Mouse (Mus musculus): Measurements from ENCODE around the gene Ahdc1. TPM values are rescaled to one million over a fixed set of nuclear protein-coding genes. Genes with fewer than 3 reads are reported as not detected.
A peak's percentile ranks its signal among the peaks of the same experiment; 100 is the strongest.

The Ahdc1 gene
- polyA plus RNA-seq, 1 experiment from 2014 or later = 2.8 TPM

DNA sequence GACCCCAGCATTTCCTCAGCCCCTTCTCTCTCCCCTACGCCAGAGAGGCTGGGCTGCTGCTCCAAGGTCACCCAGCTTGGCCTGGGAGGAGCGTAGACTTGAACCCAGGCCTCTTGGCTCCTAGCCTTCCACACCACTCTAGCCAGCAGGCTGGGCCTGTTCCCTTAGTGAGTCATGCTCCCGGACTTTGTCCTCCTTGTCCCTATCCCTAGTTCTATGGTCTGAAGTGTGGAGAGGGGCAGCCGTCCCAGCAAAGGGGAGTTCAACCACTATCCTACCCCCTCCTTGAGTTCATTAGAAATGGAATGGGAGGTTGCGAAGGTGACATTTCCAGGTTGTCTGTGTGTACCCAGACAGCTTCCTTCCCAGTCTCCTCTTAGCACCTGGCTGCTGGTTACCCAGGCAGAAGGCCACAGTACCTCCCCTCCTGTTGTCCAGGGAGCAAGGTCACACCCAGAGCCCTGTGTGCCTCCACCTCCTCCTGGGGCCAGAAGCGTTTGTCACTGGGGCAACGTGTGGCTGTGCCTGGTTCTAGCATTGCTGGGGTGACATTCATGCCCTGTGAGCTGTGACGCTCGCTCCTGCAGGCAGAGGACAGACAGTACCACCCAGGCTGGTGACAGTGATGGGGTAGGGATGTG is 39.3 kb downstream of the Ahdc1 start:
- peaks cover 33% of the 10 kb centered on the region for H3K4me1 ChIP-seq (replicated peaks; ENCODE audit: control insufficient read depth, insufficient read depth)
- peak overlapping the region; percentile 49 for H3K27ac ChIP-seq (replicated peaks)
- no peak overlapping the region for H3K9ac ChIP-seq (ENCODE audit: low read length)
- H3K27me3 ChIP-seq (ENCODE audit: control insufficient read depth, insufficient read depth, low read length) = no peaks in the 10 kb centered on the region
- WGBS = 61% methylated on average over 9 of the region's 9 CpGs
- H3K36me3 ChIP-seq (ENCODE audit: control insufficient read depth, insufficient read depth, low read length) = 0 out of 2 replicates have a peak, but pooled peaks cover 2% of the 10 kb centered on the region
- ATAC-seq (ENCODE audit: low FRiP score, low TSS enrichment) (peak; percentile 54), DNase-seq (ENCODE audit: low spot score) (peak; percentile 62)
- no peak overlapping the region for H3K4me2 ChIP-seq (replicated peaks; ENCODE audit: low read depth)
- TF ChIP-seq EP300 (optimal IDR thresholded peaks at IDR 0.05) = no peak
- TF ChIP-seq CTCF (IDR thresholded peaks at IDR 0.05; ENCODE audit: low read depth) = no peak
- H3K4me3 ChIP-seq (ENCODE audit: low read depth, low read length) = no peak overlapping the region
- no peaks in the 10 kb centered on the region for H3K9me3 ChIP-seq (ENCODE audit: control insufficient read depth, low read length)

- WGBS = 86% methylated on average over 6 of the region's 6 CpGs
- Histone ChIP-seq H3K27ac (replicated peaks) (0 out of 2 replicates have a peak overlapping the region, but pooled peaks have one; percentile 53), H3K27me3 (ENCODE audit: control insufficient read depth, insufficient read depth, low read length) (no peaks in the 10 kb centered on the region), H3K4me1 (replicated peaks; ENCODE audit: control insufficient read depth, insufficient read depth) (peaks cover 35% of the 10 kb centered on the region), H3K9ac (ENCODE audit: low read length) (0 out of 2 replicates have a peak overlapping the region, but pooled peaks have one; percentile 9), H3K4me3 (ENCODE audit: low read depth, low read length) (no peak overlapping the region), H3K4me2 (replicated peaks; ENCODE audit: low read depth) (no peak overlapping the region), H3K9me3 (ENCODE audit: control insufficient read depth, low read length) (no peaks in the 10 kb centered on the region), H3K36me3 (ENCODE audit: control insufficient read depth, insufficient read depth, low read length) (0 out of 2 replicates have a peak, but pooled peaks cover 2% of the 10 kb centered on the region)
- TF ChIP-seq EP300 (optimal IDR thresholded peaks at IDR 0.05) = no peak
- no peak for TF ChIP-seq CTCF (IDR thresholded peaks at IDR 0.05; ENCODE audit: low read depth)
- DNase-seq (ENCODE audit: low spot score) (no peak), ATAC-seq (ENCODE audit: low FRiP score, low TSS enrichment) (no peak)
These were observed 39.9 kb downstream of the Ahdc1 start for GRCm38 (mm10) chr4:133050837-133051549.

DNA sequence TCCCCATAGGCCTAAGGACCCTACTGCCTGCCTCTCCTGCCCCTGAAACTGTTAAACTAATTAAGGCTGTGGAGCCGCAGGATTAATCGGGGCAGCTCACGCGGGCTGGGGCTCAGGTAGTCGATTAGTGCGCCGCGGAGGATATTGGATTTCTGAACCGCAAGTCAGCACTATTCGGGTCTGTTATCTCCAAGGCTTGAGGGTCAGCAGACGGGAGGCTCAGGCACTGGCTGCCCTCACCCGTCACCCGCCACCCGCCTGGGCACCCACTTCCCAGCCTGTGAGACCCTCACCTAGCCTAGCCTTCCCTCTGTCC is 40.4 kb downstream of the Ahdc1 start:
- Histone ChIP-seq H3K9me3 (ENCODE audit: control insufficient read depth, low read length) (no peaks in the 10 kb centered on the region), H3K36me3 (ENCODE audit: control insufficient read depth, insufficient read depth, low read length) (0 out of 2 replicates have a peak, but pooled peaks cover 2% of the 10 kb centered on the region), H3K27me3 (ENCODE audit: control insufficient read depth, insufficient read depth, low read length) (no peaks in the 10 kb centered on the region), H3K27ac (replicated peaks) (peak overlapping the region; percentile 53), H3K4me1 (replicated peaks; ENCODE audit: control insufficient read depth, insufficient read depth) (peaks cover 36% of the 10 kb centered on the region), H3K9ac (ENCODE audit: low read length) (0 out of 2 replicates have a peak overlapping the region, but pooled peaks have one; percentile 9), H3K4me3 (ENCODE audit: low read depth, low read length) (no peak overlapping the region), H3K4me2 (replicated peaks; ENCODE audit: low read depth) (no peak overlapping the region)
- TF ChIP-seq CTCF (IDR thresholded peaks at IDR 0.05; ENCODE audit: low read depth) (no peak), EP300 (optimal IDR thresholded peaks at IDR 0.05) (no peak)
- WGBS = 66% methylated on average over 14 of the region's 14 CpGs
- DNase-seq (ENCODE audit: low spot score) (no peak), ATAC-seq (ENCODE audit: low FRiP score, low TSS enrichment) (no peak)

- H3K27ac ChIP-seq (replicated peaks) = peak overlapping the region; percentile 53
- 29% methylated on average over 6 of the region's 6 CpGs for WGBS
- H3K4me3 ChIP-seq (ENCODE audit: low read depth, low read length) = no peak overlapping the region
These were observed 41.1 kb downstream of the Ahdc1 start for GRCm38 (mm10) chr4:133052029-133052745.

DNA sequence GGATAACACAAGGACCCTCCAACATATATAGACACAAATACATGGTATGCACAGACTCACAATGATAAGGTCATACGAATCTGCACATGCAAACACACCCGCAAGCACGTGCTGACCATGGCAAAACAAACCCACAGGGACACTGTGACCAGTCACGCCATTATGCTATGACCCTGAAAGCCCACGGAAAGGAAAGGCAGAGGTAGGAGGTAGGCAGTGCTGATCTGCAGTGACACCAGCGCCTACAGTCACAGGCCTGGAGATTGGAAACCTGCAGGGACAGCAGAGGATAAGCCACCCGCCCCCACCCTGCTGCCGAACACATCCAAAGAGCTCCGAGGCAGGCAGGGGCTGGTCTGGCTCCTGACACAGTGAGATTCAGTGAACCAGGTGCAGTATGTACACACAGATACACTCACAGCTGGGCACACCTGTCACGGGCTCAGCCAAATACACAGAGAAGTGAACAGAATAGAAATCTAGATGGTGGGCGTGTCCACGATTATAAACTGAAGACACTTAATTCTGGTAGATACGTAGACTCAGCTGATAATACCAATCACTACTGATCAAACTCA is 42.0 kb downstream of the Ahdc1 start:
- Histone ChIP-seq H3K27me3 (ENCODE audit: control insufficient read depth, insufficient read depth, low read length) (no peaks in the 10 kb centered on the region), H3K9ac (ENCODE audit: low read length) (no peak overlapping the region), H3K4me2 (replicated peaks; ENCODE audit: low read depth) (no peak overlapping the region), H3K9me3 (ENCODE audit: control insufficient read depth, low read length) (no peaks in the 10 kb centered on the region), H3K27ac (replicated peaks) (peak overlapping the region; percentile 45), H3K4me3 (ENCODE audit: low read depth, low read length) (no peak overlapping the region), H3K4me1 (replicated peaks; ENCODE audit: control insufficient read depth, insufficient read depth) (peaks cover 34% of the 10 kb centered on the region), H3K36me3 (ENCODE audit: control insufficient read depth, insufficient read depth, low read length) (0 out of 2 replicates have a peak, but pooled peaks cover 2% of the 10 kb centered on the region)
- peak; percentile 55 for DNase-seq (ENCODE audit: low spot score)
- TF ChIP-seq CTCF (IDR thresholded peaks at IDR 0.05; ENCODE audit: low read depth) (no peak), EP300 (optimal IDR thresholded peaks at IDR 0.05) (no peak)
- WGBS = 50% methylated on average over 13 of the region's 13 CpGs
- no peak for ATAC-seq (ENCODE audit: low FRiP score, low TSS enrichment)

More at GRCm38 (mm10) chr4:133052029-133052745, 41.1 kb downstream of the Ahdc1 start:
- DNase-seq (ENCODE audit: low spot score) (no peak), ATAC-seq (ENCODE audit: low FRiP score, low TSS enrichment) (no peak)
- Histone ChIP-seq H3K36me3 (ENCODE audit: control insufficient read depth, insufficient read depth, low read length) (0 out of 2 replicates have a peak, but pooled peaks cover 2% of the 10 kb centered on the region), H3K9ac (ENCODE audit: low read length) (no peak overlapping the region), H3K4me1 (replicated peaks; ENCODE audit: control insufficient read depth, insufficient read depth) (peaks cover 30% of the 10 kb centered on the region), H3K4me2 (replicated peaks; ENCODE audit: low read depth) (no peak overlapping the region), H3K9me3 (ENCODE audit: control insufficient read depth, low read length) (no peaks in the 10 kb centered on the region), H3K27me3 (ENCODE audit: control insufficient read depth, insufficient read depth, low read length) (no peaks in the 10 kb centered on the region)
- no peak for TF ChIP-seq EP300 (optimal IDR thresholded peaks at IDR 0.05)
- no peak for TF ChIP-seq CTCF (IDR thresholded peaks at IDR 0.05; ENCODE audit: low read depth)

Measured in stomach, postnatal 0 days (tissue).